Mouse (Mus musculus) thymus, adult 2 months (tissue): ENCODE data around the gene Arhgap10. TPM values are rescaled to one million over a fixed set of nuclear protein-coding genes. Genes with fewer than 3 reads are reported as not detected.

Source experiments
- DNase-seq: peaks from one replicate; pipeline ENCODE4 v3.0.0; 2021
- H3K27ac ChIP-seq: fragments of 200-500 bp; 2 replicates; pipeline ENCODE4 v1.5.1; 2012; ENCODE audit warnings: low read length, control low read depth; ENCODE audit not compliant: control insufficient read depth, insufficient read depth
- H3K27me3 ChIP-seq: fragments of 200-500 bp; 2 replicates; pipeline ENCODE4 v1.6.1; 2012; ENCODE audit warnings: mild to moderate bottlenecking, low read length, moderate library complexity, mixed read lengths; ENCODE audit not compliant: control insufficient read depth, insufficient read depth
- H3K36me3 ChIP-seq: fragments of 200-500 bp; 2 replicates; pipeline ENCODE4 v1.6.1; 2012; ENCODE audit warnings: mild to moderate bottlenecking, low read length, moderate library complexity; ENCODE audit not compliant: control insufficient read depth, insufficient read depth
- H3K4me1 ChIP-seq: fragments of 200-500 bp; replicated peaks from 2 replicates; pipeline ENCODE4 v1.6.1; 2012; ENCODE audit warnings: low read length; ENCODE audit not compliant: control insufficient read depth, insufficient read depth
- H3K4me3 ChIP-seq: fragments of 200-500 bp; 2 replicates; pipeline ENCODE4 v1.5.1; 2012; ENCODE audit warnings: mild to moderate bottlenecking, low read length, control low read depth, moderate library complexity; ENCODE audit not compliant: control insufficient read depth, insufficient read depth
- CTCF ChIP-seq: fragments of 200-500 bp; IDR thresholded peaks from 2 replicates; pipeline ENCODE4 v1.5.1; 2012; ENCODE audit warnings: mild to moderate bottlenecking, control low read depth, low read length, moderate library complexity, borderline replicate concordance; ENCODE audit not compliant: control insufficient read depth, poor library complexity, insufficient read depth; ENCODE audit errors: extremely low read depth
- POLR2A ChIP-seq: fragments of 200-500 bp; IDR thresholded peaks from 2 replicates; pipeline ENCODE4 v1.6.1; 2012; ENCODE audit warnings: mild to moderate bottlenecking, low read length, control low read depth, moderate library complexity; ENCODE audit not compliant: control insufficient read depth, poor library complexity, insufficient read depth; ENCODE audit errors: extremely low read depth
- WGBS: fragments of 180-500 bp; shearing (Covaris S2); methylation state at CpG from one replicate; pipeline ENCODE4 v1.1.7; 2018; 5-methylcytosine and 5-hydroxymethylcytosine counted together
- polyA plus RNA-seq: library from polyadenylated mRNA; depleted of rRNA; stranded (reverse); fragments of >200 nt; gene quantifications from 2 replicates; pipeline ENCODE4 v1.2.3, GENCODE M21; 2012

Gene Arhgap10
- polyA plus RNA-seq, 1 experiment: 12.9 TPM

DNA sequence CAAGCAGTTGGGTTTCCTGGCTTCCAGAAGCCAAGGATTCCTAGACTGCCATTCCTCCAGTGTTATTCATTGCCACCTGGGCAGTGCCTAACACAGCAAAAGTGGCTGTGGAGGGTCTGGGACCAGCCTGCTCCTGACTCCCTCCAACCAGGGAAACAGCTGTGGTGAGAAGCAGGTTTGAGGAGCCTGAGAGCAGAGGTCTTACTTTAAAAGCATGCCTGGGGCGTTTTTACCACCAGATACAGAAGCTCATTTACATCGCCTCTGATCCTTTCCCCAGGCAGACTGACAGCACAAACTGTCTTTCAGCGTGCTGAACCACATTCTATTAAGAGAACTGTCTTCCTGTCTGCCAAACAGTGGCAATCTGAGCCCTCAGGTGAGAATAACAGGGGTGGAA lies 237.8 kb downstream of the Arhgap10 start:
- WGBS: 7% methylated on average over 3 of the region's 3 CpGs
- DNase-seq: no peak
- Histone ChIP-seq H3K4me1 (peaks cover 53% of the 10 kb centered on the region), H3K27ac (peak overlapping the region; percentile 67), H3K27me3 (no peaks in the 10 kb centered on the region), H3K4me3 (no peak overlapping the region), H3K36me3 (no peaks in the 10 kb centered on the region)
- TF ChIP-seq CTCF (no peak), POLR2A (no peak)

GRCm38 (mm10) chr8:77278246-77278645 lies 239.5 kb downstream of the Arhgap10 start:
- no peaks in the 10 kb centered on the region for H3K27me3 ChIP-seq
- DNase-seq: no peak
- peaks cover 45% of the 10 kb centered on the region for H3K4me1 ChIP-seq
- no peak for TF ChIP-seq POLR2A
- no peak for TF ChIP-seq CTCF
- H3K27ac ChIP-seq: no peak overlapping the region
- WGBS: 96% methylated on average over 4 of the region's 4 CpGs
- H3K4me3 ChIP-seq: no peak overlapping the region
- H3K36me3 ChIP-seq: no peaks in the 10 kb centered on the region

DNA sequence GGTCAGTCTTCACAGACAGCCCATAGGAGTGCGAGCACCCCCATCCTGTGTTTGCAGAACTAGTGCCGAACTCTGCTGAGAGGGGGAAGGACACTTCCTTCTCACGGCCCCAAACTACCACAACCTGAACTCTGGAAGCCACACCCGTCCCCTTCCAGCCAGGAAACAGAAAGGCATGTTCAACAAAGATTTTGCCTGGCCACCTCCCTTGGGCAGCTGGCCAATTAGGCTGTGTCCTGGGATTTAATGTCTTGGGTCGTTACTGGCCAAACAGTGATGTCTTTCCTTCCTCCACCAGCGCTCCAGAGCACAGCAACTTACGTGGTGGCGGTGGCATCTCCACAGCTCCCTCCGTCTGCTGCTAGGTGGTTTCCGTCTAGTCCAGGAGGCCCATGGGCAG lies 240.9 kb downstream of the Arhgap10 start:
- no peak for TF ChIP-seq POLR2A
- TF ChIP-seq CTCF: no peak
- Histone ChIP-seq H3K27me3 (no peaks in the 10 kb centered on the region), H3K27ac (no peak overlapping the region), H3K4me1 (peaks cover 36% of the 10 kb centered on the region), H3K4me3 (no peak overlapping the region), H3K36me3 (no peaks in the 10 kb centered on the region)
- 46% methylated on average over 10 of the region's 10 CpGs for WGBS
- DNase-seq: no peak

DNA sequence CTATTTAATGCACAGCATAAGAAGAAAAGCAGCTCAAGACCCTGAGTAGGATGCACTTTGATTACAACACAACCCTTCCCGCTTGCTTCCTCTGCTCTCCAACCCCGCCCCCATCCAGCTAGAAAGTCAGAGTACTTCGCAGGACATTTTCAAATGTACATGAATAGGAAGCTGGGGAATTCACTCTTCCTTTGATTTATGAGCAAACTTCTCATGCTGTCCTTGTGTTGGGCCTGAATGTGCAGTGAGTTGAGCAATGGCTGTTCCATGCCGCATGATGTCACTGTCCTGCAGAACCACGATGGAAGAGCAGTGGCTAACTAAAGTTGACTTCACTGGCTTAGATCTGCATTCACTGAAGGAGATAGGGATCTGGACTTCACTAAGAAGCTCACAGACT lies 242.2 kb downstream of the Arhgap10 start:
- no peak for TF ChIP-seq CTCF
- no peak for TF ChIP-seq POLR2A
- no peak overlapping the region for H3K27ac ChIP-seq
- WGBS: 96% methylated on average over 5 of the region's 5 CpGs
- no peak for DNase-seq
- H3K4me1 ChIP-seq: peaks cover 25% of the 10 kb centered on the region
- H3K27me3 ChIP-seq: no peaks in the 10 kb centered on the region
- no peaks in the 10 kb centered on the region for H3K36me3 ChIP-seq
- no peak overlapping the region for H3K4me3 ChIP-seq

DNA sequence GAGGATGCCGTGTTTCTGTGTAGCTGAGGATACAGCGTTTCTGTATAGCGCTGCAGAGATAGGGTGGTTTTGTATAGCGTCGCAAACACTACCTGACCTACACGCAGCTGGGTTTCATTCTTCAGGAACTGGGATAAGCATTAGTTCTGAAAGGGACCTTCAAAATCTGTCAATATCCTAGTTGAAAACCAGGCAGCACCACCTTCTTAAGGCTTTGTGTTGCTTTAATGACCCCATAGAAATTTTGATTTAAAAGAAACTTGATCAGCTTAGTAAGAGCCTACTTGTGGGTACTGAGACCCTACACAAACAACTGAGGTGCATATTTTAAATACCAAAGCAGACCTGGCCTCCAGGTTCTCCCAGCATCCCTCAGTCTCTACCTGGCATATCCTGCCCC lies 245.6 kb downstream of the Arhgap10 start:
- Histone ChIP-seq H3K27ac (no peak overlapping the region), H3K27me3 (no peaks in the 10 kb centered on the region), H3K4me3 (no peak overlapping the region), H3K4me1 (peaks cover 5% of the 10 kb centered on the region), H3K36me3 (no peaks in the 10 kb centered on the region)
- WGBS: 98% methylated on average over 6 of the region's 6 CpGs
- no peak for TF ChIP-seq POLR2A
- no peak for TF ChIP-seq CTCF
- no peak for DNase-seq

GRCm38 (mm10) chr8:77267941-77268405 lies 249.8 kb downstream of the Arhgap10 start:
- Histone ChIP-seq H3K27ac (no peak overlapping the region), H3K27me3 (no peaks in the 10 kb centered on the region), H3K36me3 (no peaks in the 10 kb centered on the region), H3K4me3 (no peak overlapping the region), H3K4me1 (no peaks in the 10 kb centered on the region)
- WGBS: 87% methylated on average over 1 of the region's 1 CpGs
- TF ChIP-seq CTCF: no peak
- TF ChIP-seq POLR2A: no peak
- DNase-seq: no peak
